Mouse (Mus musculus) lung, embryonic 15.5 days (tissue): ENCODE results near the gene Rasd1. TPM values are rescaled to one million over a fixed set of nuclear protein-coding genes. Genes with fewer than 3 reads are reported as not detected.

Source experiments
- ATAC-seq: fragments of 200-750 bp; cut with Nextera tagmentation; 2 replicates; pipeline ENCODE4 v1.8.0; 2017; ENCODE audit warnings: moderate number of reproducible peaks, borderline replicate concordance; ENCODE audit not compliant: low FRiP score, low TSS enrichment; ENCODE audit errors: extremely low read depth
- H3K27ac ChIP-seq: fragments of 300-500 bp; sonication (generic); 2 replicates; pipeline ENCODE4 v1.5.1; 2015; ENCODE audit warnings: moderate library complexity, mild to moderate bottlenecking, inconsistent platforms
- H3K27me3 ChIP-seq: fragments of 300-500 bp; sonication (generic); 2 replicates; pipeline ENCODE4 v1.6.1; 2015; ENCODE audit warnings: inconsistent platforms
- H3K36me3 ChIP-seq: fragments of 300-500 bp; sonication (generic); 2 replicates; pipeline ENCODE4 v1.6.1; 2015; ENCODE audit warnings: inconsistent platforms
- H3K4me1 ChIP-seq: fragments of 300-500 bp; sonication (generic); 2 replicates; pipeline ENCODE4 v1.6.1; 2015; ENCODE audit warnings: inconsistent platforms
- H3K4me2 ChIP-seq: fragments of 300-500 bp; sonication (generic); 2 replicates; pipeline ENCODE4 v1.6.1; 2015; ENCODE audit warnings: inconsistent platforms, mild to moderate bottlenecking, moderate library complexity
- H3K4me3 ChIP-seq: fragments of 300-500 bp; sonication (generic); 2 replicates; pipeline ENCODE4 v1.5.1; 2015; ENCODE audit warnings: mild to moderate bottlenecking, inconsistent platforms
- H3K9ac ChIP-seq: fragments of 300-500 bp; sonication (generic); 2 replicates; pipeline ENCODE4 v1.6.1; 2015; ENCODE audit warnings: inconsistent platforms
- H3K9me3 ChIP-seq: fragments of 300-500 bp; sonication (generic); 2 replicates; pipeline ENCODE4 v1.6.1; 2016; ENCODE audit warnings: inconsistent platforms
- WGBS: fragments of 180-500 bp; shearing (Covaris S2); methylation state at CpG from one replicate; pipeline ENCODE4 v1.1.7; 2015; 5-methylcytosine and 5-hydroxymethylcytosine counted together
- polyA plus RNA-seq: library from polyadenylated mRNA; unstranded; fragments of >200 nt; fragmentation: Nextera tagmentation; extraction: Ambion mirVana; gene quantifications from 2 replicates; pipeline ENCODE4 v1.2.1, GENCODE M21; 2015

The Rasd1 gene
- polyA plus RNA-seq: 2.5 and 3.3 TPM in 2 replicates

DNA sequence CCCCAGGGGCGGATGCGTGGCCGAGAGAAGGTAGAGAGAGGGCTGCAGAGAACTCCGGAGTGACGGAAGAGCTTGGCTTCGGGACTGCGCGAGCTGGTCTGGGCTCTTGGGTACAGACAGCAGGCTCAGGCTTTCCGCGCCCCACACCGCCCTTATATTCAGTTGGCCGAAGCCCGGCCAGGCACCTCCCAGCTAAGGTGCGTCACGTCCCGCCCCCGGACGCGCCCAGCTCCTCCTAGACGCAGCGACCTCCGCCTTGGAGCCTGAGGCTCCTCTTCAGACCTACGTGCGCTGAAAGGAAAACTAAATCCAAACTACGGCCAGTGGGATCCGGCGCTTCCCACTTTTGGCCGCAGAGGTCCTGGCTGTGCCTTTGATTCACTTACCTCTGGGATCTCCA lies at the start of gene Rasd1:
TSS of gene Rasd1 (minus strand) at position 127 of the 400 bp plus-strand sequence.
- ATAC-seq: peak; percentile 87
- Histone ChIP-seq H3K27me3 (peaks cover 19% of the 10 kb centered on the region), H3K27ac (peak within 1 kb of the TSS; percentile 69), H3K4me3 (peak within 1 kb of the TSS; percentile 47), H3K4me1 (peaks cover 28% of the 10 kb centered on the region), H3K9me3 (no peaks in the 10 kb centered on the region), H3K36me3 (peaks cover 17% of the 10 kb centered on the region; the same call in 1 of the 2 replicates), H3K4me2 (peak within 1 kb of the TSS; percentile 91), H3K9ac (peak within 1 kb of the TSS; percentile 49)
- WGBS: 0% methylated on average over 28 of the region's 28 CpGs

DNA sequence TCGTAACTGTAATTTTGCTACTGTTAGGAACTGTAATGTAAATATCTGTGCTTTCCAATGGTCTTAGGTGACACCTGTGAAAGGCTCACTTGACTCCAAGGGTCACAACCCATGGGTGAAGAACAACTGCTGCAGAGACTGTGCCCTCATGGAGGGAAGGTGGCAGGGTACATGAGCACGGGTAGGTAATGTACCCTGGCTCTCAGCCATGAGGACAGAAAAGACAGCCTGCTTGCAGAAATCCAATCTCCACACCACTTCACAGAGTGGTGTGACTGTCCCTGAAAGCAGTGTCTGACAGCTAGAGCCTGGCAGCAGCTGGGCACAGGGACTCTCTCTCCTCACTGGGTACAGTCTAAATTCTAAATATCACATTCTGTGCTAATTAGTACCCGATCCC lies 46.8 kb upstream of the Rasd1 start:
- WGBS: 79% methylated on average over 3 of the region's 3 CpGs
- Histone ChIP-seq H3K27ac (no peak overlapping the region), H3K4me3 (no peak overlapping the region), H3K36me3 (no peaks in the 10 kb centered on the region), H3K9me3 (no peaks in the 10 kb centered on the region), H3K4me1 (no peaks in the 10 kb centered on the region), H3K27me3 (no peaks in the 10 kb centered on the region), H3K4me2 (no peak overlapping the region), H3K9ac (no peak overlapping the region)
- no peak for ATAC-seq

- no peak for ATAC-seq
- WGBS: 50% methylated on average over 3 of the region's 3 CpGs
- H3K36me3 ChIP-seq: no peaks in the 10 kb centered on the region
- H3K27ac ChIP-seq: no peak overlapping the region
- H3K9me3 ChIP-seq: no peaks in the 10 kb centered on the region
- H3K4me3 ChIP-seq: no peak overlapping the region
- H3K4me1 ChIP-seq: no peaks in the 10 kb centered on the region
- H3K27me3 ChIP-seq: no peaks in the 10 kb centered on the region
- H3K9ac ChIP-seq: no peak overlapping the region
- no peak overlapping the region for H3K4me2 ChIP-seq
Measured at GRCm38 (mm10) chr11:60009451-60009850, 44.7 kb upstream of the Rasd1 start.

DNA sequence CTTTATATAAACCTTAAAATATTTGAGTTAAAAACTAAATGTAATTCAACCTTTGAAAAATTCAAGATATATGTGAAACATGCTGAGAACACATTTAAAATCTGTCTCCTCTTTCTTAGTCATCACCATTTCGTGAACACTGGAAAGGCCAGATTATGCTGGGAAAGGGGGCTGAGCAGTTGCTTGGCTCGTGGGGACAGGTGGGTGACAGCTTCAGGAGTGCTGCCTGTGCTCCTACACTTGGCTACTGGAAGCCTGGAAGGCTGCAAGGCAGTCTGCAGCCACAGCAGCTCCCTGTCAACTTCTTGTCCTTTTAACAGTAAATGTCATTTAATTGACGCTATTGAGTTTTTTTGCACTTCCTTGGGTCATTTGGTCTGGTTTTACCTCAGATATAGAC lies 41.1 kb upstream of the Rasd1 start:
- 62% methylated on average over 3 of the region's 3 CpGs for WGBS

DNA sequence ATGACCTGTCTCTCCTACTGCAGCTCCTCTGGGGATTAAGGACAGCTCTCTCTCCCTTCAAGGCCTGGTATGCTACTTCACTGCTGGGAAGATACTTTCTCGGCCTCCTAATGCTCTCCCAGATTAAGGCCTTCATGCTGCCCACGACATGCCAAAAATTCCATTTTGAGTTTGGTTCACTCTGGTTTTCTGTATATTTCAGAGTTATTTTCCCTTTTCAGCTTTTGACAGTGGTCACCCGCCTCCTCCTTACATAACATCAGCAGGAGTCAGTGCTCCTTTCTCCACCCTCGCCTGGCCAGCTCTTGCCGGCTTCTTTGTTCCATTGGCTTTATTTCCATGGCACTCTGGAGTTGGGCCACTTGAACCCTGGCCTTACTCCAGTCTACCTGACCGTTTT lies 40.0 kb upstream of the Rasd1 start:
- H3K4me2 ChIP-seq: no peak overlapping the region
- 65% methylated on average over 6 of the region's 6 CpGs for WGBS
- no peak overlapping the region for H3K4me3 ChIP-seq
- no peak overlapping the region for H3K9ac ChIP-seq
- ATAC-seq: no peak
- H3K36me3 ChIP-seq: no peaks in the 10 kb centered on the region
- H3K27ac ChIP-seq: no peak overlapping the region
- H3K27me3 ChIP-seq: no peaks in the 10 kb centered on the region
- no peaks in the 10 kb centered on the region for H3K4me1 ChIP-seq
- H3K9me3 ChIP-seq: no peaks in the 10 kb centered on the region

More for the DNA sequence above, 41.1 kb upstream of the Rasd1 start:
- Histone ChIP-seq H3K9me3 (no peaks in the 10 kb centered on the region), H3K4me2 (no peak overlapping the region), H3K4me1 (no peaks in the 10 kb centered on the region), H3K36me3 (no peaks in the 10 kb centered on the region), H3K9ac (no peak overlapping the region), H3K27ac (no peak overlapping the region), H3K4me3 (no peak overlapping the region), H3K27me3 (no peaks in the 10 kb centered on the region)
- ATAC-seq: no peak

GRCm38 (mm10) chr11:60003811-60004210 lies 39.1 kb upstream of the Rasd1 start:
- Histone ChIP-seq H3K4me1 (no peaks in the 10 kb centered on the region), H3K27me3 (no peaks in the 10 kb centered on the region), H3K9ac (no peak overlapping the region), H3K4me2 (no peak overlapping the region), H3K36me3 (no peaks in the 10 kb centered on the region), H3K27ac (no peak overlapping the region), H3K4me3 (no peak overlapping the region), H3K9me3 (no peaks in the 10 kb centered on the region)
- 71% methylated on average over 8 of the region's 8 CpGs for WGBS
- ATAC-seq: no peak

GRCm38 (mm10) chr11:60001231-60001980 lies 36.7 kb upstream of the Rasd1 start:
- 73% methylated on average over 5 of the region's 5 CpGs for WGBS
- H3K36me3 ChIP-seq: no peaks in the 10 kb centered on the region
- no peak overlapping the region for H3K27ac ChIP-seq
- ATAC-seq: no peak
- H3K4me2 ChIP-seq: no peak overlapping the region
- no peaks in the 10 kb centered on the region for H3K4me1 ChIP-seq
- H3K27me3 ChIP-seq: no peaks in the 10 kb centered on the region
- no peaks in the 10 kb centered on the region for H3K9me3 ChIP-seq
- H3K9ac ChIP-seq: no peak overlapping the region
- no peak overlapping the region for H3K4me3 ChIP-seq

GRCm38 (mm10) chr11:59994318-59994717 lies 29.6 kb upstream of the Rasd1 start:
- no peaks in the 10 kb centered on the region for H3K36me3 ChIP-seq
- no peak overlapping the region for H3K9ac ChIP-seq
- H3K9me3 ChIP-seq: no peaks in the 10 kb centered on the region
- H3K4me3 ChIP-seq: no peak overlapping the region
- 21% methylated on average over 9 of the region's 9 CpGs for WGBS
- H3K27me3 ChIP-seq: no peaks in the 10 kb centered on the region
- 0 out of 2 replicates have a peak, but pooled peaks cover 5% of the 10 kb centered on the region for H3K4me1 ChIP-seq
- H3K4me2 ChIP-seq: no peak overlapping the region
- no peak overlapping the region for H3K27ac ChIP-seq
- no peak for ATAC-seq

GRCm38 (mm10) chr11:59991365-59991764 lies 26.6 kb upstream of the Rasd1 start:
- ATAC-seq: peak; percentile 67

DNA sequence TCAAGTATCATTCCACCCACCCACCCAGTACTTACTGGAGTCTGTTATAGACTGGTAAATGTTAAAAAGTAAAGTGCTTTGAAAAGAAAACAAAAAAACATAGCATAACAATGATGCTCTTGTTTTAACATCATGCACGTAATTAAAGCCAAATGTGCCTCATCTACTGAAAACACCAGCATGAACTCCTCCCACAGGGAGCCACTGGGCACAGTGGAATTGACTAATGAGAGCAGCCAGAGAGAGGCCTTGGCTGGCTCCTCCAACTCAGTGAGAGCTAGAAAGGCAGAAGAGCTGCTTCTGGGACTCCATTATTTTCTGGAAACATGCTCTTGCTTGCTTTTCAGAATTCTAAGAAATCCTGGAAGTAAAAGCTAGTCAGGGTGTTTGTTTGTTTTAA lies 24.7 kb upstream of the Rasd1 start:
- Histone ChIP-seq H3K4me3 (no peak overlapping the region), H3K27ac (no peak overlapping the region), H3K4me2 (no peak overlapping the region), H3K4me1 (0 out of 2 replicates have a peak, but pooled peaks cover 5% of the 10 kb centered on the region), H3K9ac (no peak overlapping the region), H3K9me3 (no peaks in the 10 kb centered on the region), H3K27me3 (no peaks in the 10 kb centered on the region), H3K36me3 (no peaks in the 10 kb centered on the region)
- WGBS: 79% methylated on average over 1 of the region's 1 CpGs
- no peak for ATAC-seq

More at GRCm38 (mm10) chr11:59991365-59991764, 26.6 kb upstream of the Rasd1 start:
- Histone ChIP-seq H3K27ac (no peak overlapping the region), H3K27me3 (no peaks in the 10 kb centered on the region), H3K4me2 (no peak overlapping the region), H3K4me1 (0 out of 2 replicates have a peak, but pooled peaks cover 5% of the 10 kb centered on the region), H3K36me3 (no peaks in the 10 kb centered on the region), H3K9ac (no peak overlapping the region), H3K9me3 (no peaks in the 10 kb centered on the region), H3K4me3 (no peak overlapping the region)
- 29% methylated on average over 8 of the region's 8 CpGs for WGBS

DNA sequence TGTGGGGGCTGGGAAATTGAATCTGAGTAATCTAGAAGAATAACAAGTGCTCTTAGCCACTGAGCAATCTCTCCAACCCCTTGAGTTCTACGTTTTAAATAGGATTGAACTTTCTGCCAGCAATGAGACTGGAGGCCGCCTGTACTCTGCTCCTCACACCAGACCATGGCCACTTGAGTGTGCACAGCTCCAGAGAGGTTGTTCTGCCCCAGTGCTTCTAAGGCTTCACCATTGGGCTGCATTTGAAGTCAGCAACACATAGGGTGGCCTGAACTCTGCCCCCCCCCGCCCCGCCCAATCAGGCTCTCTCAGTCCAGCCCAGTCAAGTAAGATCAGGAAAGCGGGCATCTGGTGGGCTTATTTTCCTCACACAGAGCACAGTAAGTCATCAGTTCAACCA lies 13.1 kb upstream of the Rasd1 start:
- H3K4me1 ChIP-seq: no peaks in the 10 kb centered on the region
- no peak overlapping the region for H3K27ac ChIP-seq
- WGBS: 67% methylated on average over 5 of the region's 5 CpGs
- no peak overlapping the region for H3K9ac ChIP-seq
- ATAC-seq: no peak
- H3K9me3 ChIP-seq: no peaks in the 10 kb centered on the region
- H3K36me3 ChIP-seq: no peaks in the 10 kb centered on the region
- no peak overlapping the region for H3K4me3 ChIP-seq
- no peaks in the 10 kb centered on the region for H3K27me3 ChIP-seq
- H3K4me2 ChIP-seq: no peak overlapping the region

- no peak overlapping the region for H3K4me3 ChIP-seq
- H3K9me3 ChIP-seq: no peaks in the 10 kb centered on the region
- 58% methylated on average over 10 of the region's 10 CpGs for WGBS
- no peak overlapping the region for H3K9ac ChIP-seq
- peaks cover 10% of the 10 kb centered on the region for H3K4me1 ChIP-seq
- ATAC-seq: no peak
- no peak overlapping the region for H3K27ac ChIP-seq
- no peaks in the 10 kb centered on the region for H3K36me3 ChIP-seq
- H3K4me2 ChIP-seq: no peak overlapping the region
- H3K27me3 ChIP-seq: no peaks in the 10 kb centered on the region
Measured at GRCm38 (mm10) chr11:59975241-59975640, 10.5 kb upstream of the Rasd1 start.
